Mouse (Mus musculus): Measurements from ENCODE around the gene Mrpl38.

Mrpl38 gene

DNA sequence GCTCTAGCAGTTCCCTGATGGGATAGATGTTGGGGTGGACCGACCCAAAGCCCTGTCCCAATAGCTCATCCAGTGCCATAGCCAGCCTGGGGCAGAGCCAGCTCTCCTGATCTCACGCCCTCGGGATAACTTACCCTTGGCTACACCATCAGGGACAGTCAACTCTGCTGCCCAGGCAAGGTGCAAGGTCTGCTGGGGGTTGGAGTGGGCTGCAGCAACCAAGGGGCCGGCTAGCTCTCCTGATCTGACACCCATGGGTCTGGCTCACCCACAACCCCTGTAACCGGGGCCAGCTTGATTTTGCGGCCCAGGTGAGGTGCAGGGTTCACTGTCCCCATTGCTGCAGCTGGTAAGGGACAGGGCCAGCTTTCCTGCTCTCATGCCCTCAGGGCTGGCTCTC, 47.1 kb downstream of the Mrpl38 start:
- 84% methylated on average over 6 of the region's 6 CpGs for WGBS

DNA sequence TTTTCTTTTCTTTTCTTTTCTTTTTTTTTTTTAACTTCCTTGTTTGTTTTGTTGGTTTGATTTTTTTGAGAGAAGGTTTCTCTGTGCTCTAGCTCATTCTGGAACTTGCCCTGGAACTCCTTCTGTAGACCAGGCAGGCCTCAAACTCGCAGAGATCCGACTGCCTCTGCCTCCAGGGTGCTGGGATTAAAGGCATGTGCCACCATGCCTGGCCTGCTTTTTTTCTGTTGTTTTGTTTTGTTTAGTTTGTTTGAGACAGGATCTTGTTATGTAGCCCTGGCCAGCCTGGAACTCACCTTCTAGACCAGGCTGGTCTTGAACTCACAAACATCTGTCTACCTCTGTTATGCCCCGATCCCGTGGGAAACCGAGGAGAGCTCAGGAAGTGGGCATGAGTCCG, 49.1 kb downstream of the Mrpl38 start:
- 92% methylated on average over 6 of the region's 6 CpGs for WGBS

DNA sequence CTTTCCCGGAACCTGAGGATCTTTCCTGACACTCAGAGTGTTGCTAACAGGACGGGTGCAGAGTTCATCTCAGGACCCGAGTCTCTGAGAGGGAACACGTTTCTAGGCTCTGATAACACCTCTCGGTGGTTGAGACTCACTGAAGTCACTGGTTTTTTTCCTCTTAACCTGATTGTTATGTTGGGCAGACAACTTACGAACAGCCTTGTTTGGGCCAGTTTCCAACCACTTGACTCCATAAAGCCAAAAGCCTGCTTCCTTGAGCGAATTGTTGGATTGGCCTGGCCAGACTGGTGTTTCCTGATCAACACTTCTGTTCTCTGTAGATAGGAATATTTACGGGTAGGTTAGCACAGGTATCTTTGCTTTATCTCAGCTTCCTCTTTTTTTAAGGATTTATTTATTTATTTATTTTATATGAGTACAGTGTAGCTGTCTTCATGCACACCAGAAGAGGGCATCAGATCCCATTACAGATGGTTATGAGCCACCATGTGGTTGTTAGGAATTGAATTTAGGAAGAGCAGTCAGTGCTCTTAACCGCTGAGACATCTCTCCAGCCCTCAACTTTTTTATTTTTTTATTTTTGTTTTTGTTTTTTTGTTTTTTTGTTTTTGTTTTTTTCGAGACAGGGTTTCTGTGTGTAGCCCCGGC, 49.8 kb downstream of the Mrpl38 start:
- 80% methylated on average over 11 of the region's 11 CpGs for WGBS

DNA sequence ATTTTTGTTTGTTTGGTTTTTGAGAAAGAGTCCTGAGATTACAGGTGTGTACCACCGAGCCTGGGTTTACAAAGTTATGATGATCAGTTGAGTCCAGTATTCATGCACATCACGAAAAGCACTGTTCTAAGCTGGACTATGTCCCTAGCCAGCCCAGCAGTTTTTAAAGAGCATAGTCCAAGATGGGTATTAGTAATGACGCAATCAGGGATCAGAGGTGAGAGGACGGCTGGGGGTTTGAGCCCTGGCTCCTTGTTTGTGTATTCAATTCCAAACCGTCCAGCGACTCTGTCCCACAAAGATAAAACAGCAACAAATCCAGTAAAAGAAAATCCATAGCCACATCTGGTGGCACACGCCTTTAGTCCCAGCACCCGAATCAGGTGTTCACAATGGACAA, 50.5 kb downstream of the Mrpl38 start:
- WGBS: 77% methylated on average over 8 of the region's 8 CpGs

DNA sequence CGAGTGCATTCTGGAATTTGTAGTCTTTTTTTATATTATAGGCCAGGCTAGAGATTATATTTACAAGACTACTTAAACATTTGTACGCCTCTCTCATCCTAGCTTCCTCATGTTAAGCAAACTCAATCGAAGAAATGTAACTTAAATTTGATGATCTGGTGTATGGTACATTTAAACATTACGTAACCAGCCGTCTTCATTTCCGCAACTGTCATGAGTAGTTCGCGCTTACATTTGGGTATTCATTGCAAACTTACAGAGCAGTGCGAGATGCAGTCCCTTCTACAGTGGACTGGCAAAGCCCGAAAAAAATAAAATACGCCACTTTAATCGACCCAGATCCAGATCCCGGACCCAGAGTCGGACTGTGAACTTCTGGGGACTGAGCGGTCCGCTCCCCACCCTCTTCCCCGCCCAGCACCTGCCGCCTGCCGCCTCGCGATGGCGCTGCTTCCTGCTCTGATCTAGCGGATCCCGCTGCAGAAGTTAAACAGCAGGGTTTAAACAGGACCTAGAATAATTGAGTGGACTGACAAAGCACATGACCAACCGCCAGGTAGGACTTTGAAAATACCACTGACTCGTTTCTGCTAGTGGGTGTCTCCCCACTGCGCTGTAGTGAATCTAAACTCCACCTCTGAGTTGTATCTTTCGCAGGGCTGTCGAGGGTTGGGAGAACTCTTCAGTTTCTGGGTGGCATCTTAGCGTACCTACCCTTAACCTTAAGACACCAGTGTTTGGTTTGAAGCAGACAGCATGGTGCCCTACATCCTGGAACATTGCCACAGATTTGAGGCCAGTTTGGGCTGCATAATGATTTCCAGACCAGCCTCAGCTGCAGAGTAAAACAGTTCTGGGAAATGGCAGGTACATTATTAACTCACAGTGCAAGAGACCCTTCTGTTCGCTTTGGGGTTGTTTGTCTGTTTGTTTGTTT, 51.2 kb downstream of the Mrpl38 start:
- WGBS: 3% methylated on average over 31 of the region's 31 CpGs

DNA sequence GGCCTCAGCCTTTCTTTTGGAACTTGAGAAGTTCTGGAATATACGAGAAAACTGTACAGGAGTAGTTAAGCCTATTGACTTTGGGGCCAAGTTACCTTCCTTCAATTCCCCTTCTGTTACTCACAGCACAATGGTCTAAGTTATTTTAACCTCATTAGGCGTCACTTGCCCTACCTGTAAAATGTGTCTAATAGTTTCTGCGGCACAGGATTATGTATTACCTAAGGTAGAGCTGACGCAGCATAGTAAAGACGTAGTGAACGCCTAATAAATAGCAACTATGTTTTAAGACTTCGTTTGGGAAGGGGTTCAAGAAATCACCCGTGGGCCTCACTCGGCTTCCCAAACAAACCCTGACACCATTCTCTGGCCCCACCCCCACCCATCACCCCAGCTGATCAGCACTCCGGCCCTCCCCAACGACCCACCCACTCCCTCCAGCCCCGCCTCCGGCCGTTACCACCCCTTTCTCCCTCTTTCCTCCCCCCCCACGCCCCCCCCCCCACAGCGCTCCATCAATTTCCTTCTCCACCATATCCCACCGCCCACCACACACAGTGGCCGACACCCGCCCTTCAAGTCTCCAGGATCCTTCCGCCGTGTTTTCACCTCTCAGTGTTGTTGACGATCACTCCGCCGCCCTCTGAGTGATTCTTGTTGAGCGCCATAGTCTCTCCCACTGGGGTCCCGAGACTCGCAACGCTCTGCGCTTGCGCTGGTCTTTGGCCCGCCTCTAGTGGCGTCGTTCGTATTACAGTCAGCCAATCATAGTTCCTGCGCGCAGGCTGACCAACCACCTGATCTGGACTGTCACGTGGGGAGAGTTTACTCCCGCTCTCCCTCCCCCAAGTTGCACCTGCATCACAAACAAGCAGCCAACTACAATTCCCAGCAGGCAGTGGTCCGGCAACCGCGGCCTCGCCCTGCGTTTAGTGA, 52.1 kb downstream of the Mrpl38 start, which contains the start of gene Wbp2:
Gene Wbp2 (minus strand): TSS at position 738 of the 936 bp plus-strand sequence.
- 2% methylated on average over 40 of the region's 43 CpGs for WGBS

DNA sequence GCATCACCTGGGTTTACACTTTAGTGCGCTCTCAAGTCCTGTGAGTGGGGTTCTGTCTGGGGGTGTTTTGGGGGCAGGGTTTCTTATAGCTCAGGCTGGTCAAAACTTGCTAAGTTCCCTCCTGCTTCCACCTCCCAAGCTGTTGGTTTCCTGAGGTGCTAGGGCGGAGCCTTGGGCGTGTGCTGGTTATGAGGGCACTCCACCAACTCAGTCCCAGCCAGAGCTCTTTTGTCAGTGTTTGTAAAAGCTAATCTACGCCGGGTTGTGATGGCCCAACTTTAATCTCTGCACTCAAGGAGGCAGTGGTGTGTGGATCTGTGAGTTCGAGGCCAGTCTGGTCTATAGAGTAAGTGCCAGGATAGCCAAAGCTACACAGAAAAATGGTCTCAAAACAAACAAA, 54.5 kb downstream of the Mrpl38 start:
- WGBS: 85% methylated on average over 6 of the region's 6 CpGs

DNA sequence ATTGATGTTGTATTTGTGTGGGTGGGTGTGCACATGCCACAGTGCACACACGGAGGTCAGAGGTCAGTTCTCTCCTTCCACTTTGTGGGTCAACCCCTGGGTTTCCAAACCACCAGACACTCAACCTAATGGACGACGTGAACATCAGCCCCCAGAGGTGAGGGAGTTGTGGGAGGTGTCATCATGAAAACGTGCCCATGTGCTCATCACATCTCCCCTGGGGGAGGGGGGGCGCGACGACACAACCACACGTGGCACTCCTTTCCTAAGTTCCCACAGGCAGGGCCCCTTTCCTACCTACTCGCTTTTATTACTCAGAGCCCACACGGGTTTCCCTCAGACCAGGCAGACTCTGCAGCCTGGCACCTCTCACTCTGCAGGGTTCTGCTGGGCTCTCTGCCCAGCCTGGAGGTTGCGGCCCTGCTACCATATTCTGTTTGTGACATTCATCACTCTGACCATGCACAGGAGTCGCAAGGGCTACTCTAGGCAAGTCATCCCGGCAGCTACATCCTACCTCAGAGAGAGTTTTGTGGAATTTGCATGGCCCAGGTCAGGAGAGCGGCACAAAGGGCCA, 55.5 kb downstream of the Mrpl38 start:
- 75% methylated on average over 14 of the region's 14 CpGs for WGBS

Measured in cerebral cortex, adult 2 months (tissue).